Mouse (Mus musculus) midbrain, embryonic 16.5 days (tissue): ENCODE measurements around the gene Ctxn1. TPM values are rescaled to one million over a fixed set of nuclear protein-coding genes. Genes with fewer than 3 reads are reported as not detected.
A peak's percentile ranks its signal among the peaks of the same experiment; 100 is the strongest.
"Not testable (repeated sequence)": the region's sequence is repeated elsewhere in the genome, so short reads cannot be mapped to it uniquely, and the experiment has no call there.

Source experiments
- ATAC-seq: fragments of 200-750 bp; cut with Nextera tagmentation; 2 replicates; pipeline ENCODE4 v1.8.0; 2017; ENCODE audit warnings: moderate TSS enrichment
- H3K27ac ChIP-seq: fragments of 300-500 bp; sonication (generic); 2 replicates; pipeline ENCODE4 v1.5.1; 2014; ENCODE audit warnings: mild to moderate bottlenecking, low read length, mixed read lengths
- H3K27me3 ChIP-seq: fragments of 300-500 bp; sonication (generic); 2 replicates; pipeline ENCODE4 v1.6.1; 2014; ENCODE audit warnings: low read depth, low read length, mixed read lengths; ENCODE audit not compliant: control insufficient read depth, insufficient read depth
- H3K36me3 ChIP-seq: fragments of 300-500 bp; sonication (generic); 2 replicates; pipeline ENCODE4 v1.6.1; 2014; ENCODE audit warnings: mild to moderate bottlenecking, low read length, moderate library complexity, mixed read lengths; ENCODE audit not compliant: control insufficient read depth, insufficient read depth
- H3K4me1 ChIP-seq: fragments of 300-500 bp; sonication (generic); 2 replicates; pipeline ENCODE4 v1.6.1; 2014; ENCODE audit warnings: mild to moderate bottlenecking, low read length, mixed read lengths; ENCODE audit not compliant: control insufficient read depth, insufficient read depth
- H3K4me2 ChIP-seq: fragments of 300-500 bp; sonication (generic); 2 replicates; pipeline ENCODE4 v1.6.1; 2014; ENCODE audit warnings: mild to moderate bottlenecking, low read length, mixed read lengths
- H3K4me3 ChIP-seq: fragments of 300-500 bp; sonication (generic); 2 replicates; pipeline ENCODE4 v1.5.1; 2014; ENCODE audit warnings: low read depth, mild to moderate bottlenecking, low read length, moderate library complexity, mixed read lengths
- H3K9ac ChIP-seq: fragments of 300-500 bp; sonication (generic); 2 replicates; pipeline ENCODE4 v1.6.1; 2014; ENCODE audit warnings: low read depth, low read length, mixed read lengths
- H3K9me3 ChIP-seq: fragments of 300-500 bp; sonication (generic); replicated peaks from 2 replicates; pipeline ENCODE4 v1.6.1; 2014; ENCODE audit warnings: mild to moderate bottlenecking, low read length, mixed read lengths; ENCODE audit not compliant: control insufficient read depth, poor library complexity, severe bottlenecking
- WGBS: fragments of 180-500 bp; shearing (Covaris S2); extraction: QIAGEN DNeasy Blood & Tissue Kit; methylation state at CpG from one replicate; pipeline ENCODE4 v1.1.7; 2014; 5-methylcytosine and 5-hydroxymethylcytosine counted together
- polyA plus RNA-seq: library from polyadenylated mRNA; unstranded; fragments of >200 nt; fragmentation: Nextera tagmentation; extraction: Ambion mirVana; gene quantifications from 2 replicates; pipeline ENCODE4 v1.2.1, GENCODE M21; 2015

The Ctxn1 gene
- polyA plus RNA-seq, 1 experiment from 2014 or later, result 258 TPM

DNA sequence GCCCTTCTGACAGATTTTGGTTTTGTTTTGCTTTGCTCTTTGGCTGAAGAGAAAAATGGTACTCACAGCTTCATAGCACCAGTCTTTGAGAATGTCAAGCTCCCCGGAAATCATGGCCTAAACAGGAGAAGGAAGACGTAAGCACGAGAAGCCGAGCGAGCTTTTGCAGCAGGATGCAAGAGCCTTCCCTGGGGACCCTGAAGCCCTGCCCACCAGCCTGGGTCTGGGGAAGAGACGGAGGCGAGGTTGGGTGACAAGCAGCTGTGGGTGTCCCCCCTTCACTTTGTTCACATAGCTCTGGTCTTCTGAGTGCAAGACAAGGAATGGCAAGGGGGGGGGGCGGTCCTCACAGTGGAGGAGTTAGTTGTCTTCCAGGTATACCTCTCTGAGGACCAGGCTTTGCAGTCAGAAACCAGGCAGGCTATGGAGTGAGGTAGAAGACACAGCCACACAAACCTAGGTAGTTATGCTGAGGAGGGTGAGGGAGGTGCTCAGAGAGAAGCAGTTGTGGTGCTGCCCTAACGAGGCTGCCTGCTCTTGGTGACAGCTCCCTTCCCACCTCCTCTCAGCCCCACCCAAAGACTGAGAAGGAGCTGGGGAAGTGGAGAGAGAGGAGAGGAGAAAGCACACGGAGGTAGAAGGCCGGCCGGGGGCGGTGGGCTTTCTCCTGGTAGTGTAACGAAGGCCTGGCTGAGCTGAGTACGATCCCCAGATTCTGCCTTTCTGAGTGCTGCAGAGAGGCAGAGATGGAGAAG is 6.3 kb upstream of the Ctxn1 start:
- ATAC-seq, result peak; percentile 23; the same call in 1 of the 2 replicates
- WGBS, result 96% methylated on average over 15 of the region's 15 CpGs
- Histone ChIP-seq H3K4me3 (no peak overlapping the region), H3K27ac (no peak overlapping the region), H3K4me2 (no peak overlapping the region), H3K36me3 (peaks cover 25% of the 10 kb centered on the region), H3K9ac (no peak overlapping the region), H3K27me3 (no peaks in the 10 kb centered on the region), H3K4me1 (no peaks in the 10 kb centered on the region), H3K9me3 (no peaks in the 10 kb centered on the region)

DNA sequence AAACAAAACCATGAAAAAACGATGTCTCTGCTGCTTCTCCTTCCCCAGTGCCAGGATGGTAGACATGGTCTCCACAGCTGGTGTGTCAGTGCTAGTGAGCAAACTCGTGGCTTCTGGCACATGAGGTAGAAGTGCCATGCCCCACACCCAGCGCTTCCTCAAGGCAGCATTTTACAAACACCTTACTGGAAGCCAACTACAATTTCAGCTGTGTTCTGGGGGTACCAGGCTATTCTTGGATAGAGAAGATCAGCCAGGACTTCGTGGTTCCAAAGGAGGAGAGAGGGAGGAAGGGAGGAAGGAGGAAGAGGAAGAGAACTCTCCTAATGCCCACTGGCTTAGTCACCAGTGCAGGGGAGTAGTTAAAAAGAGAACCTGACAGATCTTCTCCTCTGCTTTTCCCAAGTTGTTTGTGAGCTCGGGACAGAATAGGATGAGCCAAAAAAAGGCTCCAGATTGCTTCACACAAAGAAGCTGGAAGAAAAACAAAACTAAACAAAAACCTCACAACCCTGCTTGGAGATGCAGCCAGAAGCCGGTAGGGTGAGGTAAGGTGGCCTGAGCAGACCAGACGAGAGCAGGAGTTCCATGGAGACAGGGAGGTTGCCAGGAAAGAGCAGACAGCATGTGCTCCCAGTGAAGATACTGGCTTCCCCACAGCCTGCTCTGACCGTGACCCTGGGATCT is 4.2 kb upstream of the Ctxn1 start:
- H3K9ac ChIP-seq, result no peak overlapping the region
- no peaks in the 10 kb centered on the region for H3K27me3 ChIP-seq
- H3K4me2 ChIP-seq, result no peak overlapping the region
- H3K4me1 ChIP-seq, result peaks cover 7% of the 10 kb centered on the region; the same call in 1 of the 2 replicates
- H3K9me3 ChIP-seq, result no peaks in the 10 kb centered on the region
- H3K27ac ChIP-seq, result no peak overlapping the region
- peaks cover 19% of the 10 kb centered on the region for H3K36me3 ChIP-seq
- ATAC-seq, result no peak
- H3K4me3 ChIP-seq, result no peak overlapping the region
- WGBS, result 91% methylated on average over 8 of the region's 8 CpGs

DNA sequence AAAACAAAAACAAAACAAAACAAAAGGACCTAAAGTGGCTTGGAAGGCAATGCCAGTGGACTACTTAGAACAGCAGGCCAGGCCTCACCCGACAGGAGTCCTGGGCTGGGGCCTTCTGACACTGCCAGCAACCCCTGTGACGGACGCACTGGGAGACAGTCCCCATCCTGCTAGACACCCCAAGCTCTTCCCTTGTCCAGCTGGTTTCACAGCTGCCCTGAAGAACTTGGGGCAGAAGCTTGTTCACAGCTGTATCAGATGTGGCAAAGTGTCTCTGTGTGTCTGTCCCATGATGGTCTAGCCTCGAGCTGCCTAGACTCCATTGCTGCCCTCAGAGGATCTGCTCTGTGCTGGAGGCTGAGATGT is 714 bp upstream of the Ctxn1 start:
- peaks cover 27% of the 10 kb centered on the region for H3K4me1 ChIP-seq
- no peak overlapping the region for H3K4me3 ChIP-seq
- H3K4me2 ChIP-seq, result peak overlapping the region; percentile 73; the same call in 1 of the 2 replicates
- ATAC-seq, result no peak
- WGBS, result 88% methylated on average over 4 of the region's 4 CpGs
- H3K27me3 ChIP-seq, result no peaks in the 10 kb centered on the region
- H3K36me3 ChIP-seq, result peaks cover 10% of the 10 kb centered on the region; the same call in 1 of the 2 replicates
- H3K9me3 ChIP-seq, result no peaks in the 10 kb centered on the region
- H3K27ac ChIP-seq, result peak overlapping the region; percentile 97
- H3K9ac ChIP-seq, result peak overlapping the region; percentile 96

DNA sequence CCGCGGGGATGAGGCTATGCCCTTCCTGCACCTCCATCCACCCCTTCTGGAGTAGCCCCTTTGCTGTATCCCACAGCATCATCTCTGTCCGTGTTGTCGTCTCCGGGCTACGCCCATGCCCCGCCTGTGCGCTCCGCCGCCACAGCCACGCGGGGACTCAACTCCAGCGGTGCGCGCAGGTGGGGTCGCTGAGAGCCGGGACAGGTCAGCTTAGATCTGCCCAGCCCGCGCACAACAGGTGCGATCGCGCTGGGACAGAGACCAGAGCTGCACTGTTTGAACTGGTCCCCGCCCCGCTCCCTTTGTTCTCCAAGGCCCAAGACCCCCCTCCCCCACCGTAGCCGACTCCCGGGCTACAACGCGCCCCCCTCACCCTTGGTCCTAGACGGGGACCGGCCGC is 396 bp downstream of the Ctxn1 start:
- H3K9ac ChIP-seq, result peak overlapping the region; percentile 96
- 0% methylated on average over 32 of the region's 32 CpGs for WGBS
- peak; percentile 77 for ATAC-seq
- H3K36me3 ChIP-seq, result peaks cover 10% of the 10 kb centered on the region; the same call in 1 of the 2 replicates
- peak overlapping the region; percentile 73 for H3K4me2 ChIP-seq
- peaks cover 34% of the 10 kb centered on the region for H3K4me1 ChIP-seq
- H3K27ac ChIP-seq, result peak overlapping the region; percentile 97
- H3K9me3 ChIP-seq, result no peaks in the 10 kb centered on the region
- H3K27me3 ChIP-seq, result no peaks in the 10 kb centered on the region
- H3K4me3 ChIP-seq, result peak overlapping the region; percentile 87

DNA sequence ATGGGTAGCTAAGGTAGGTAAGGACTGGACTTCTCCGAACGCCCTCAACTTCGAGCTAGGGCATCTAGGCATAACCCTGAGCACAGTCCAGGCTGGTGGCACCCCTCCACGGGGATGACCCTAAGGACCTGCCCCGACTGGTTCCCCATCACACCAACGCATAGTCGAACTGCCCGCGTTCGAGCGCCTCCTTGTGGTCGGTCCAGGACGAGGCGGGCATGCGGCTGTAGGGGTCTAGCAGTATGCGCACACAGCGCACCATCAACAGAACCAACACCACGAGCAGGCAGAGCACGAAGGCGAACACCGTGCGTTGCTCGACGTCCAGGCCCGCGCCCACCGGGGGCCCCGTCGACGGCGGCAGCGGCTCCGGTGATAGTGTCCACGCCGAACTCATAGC is 841 bp downstream of the Ctxn1 start:
- Histone ChIP-seq H3K9ac (peak overlapping the region; percentile 96), H3K9me3 (no peaks in the 10 kb centered on the region), H3K4me1 (peaks cover 36% of the 10 kb centered on the region), H3K27me3 (no peaks in the 10 kb centered on the region), H3K4me3 (peak overlapping the region; percentile 87), H3K4me2 (peak overlapping the region; percentile 73), H3K27ac (peak overlapping the region; percentile 97), H3K36me3 (peaks cover 10% of the 10 kb centered on the region; the same call in 1 of the 2 replicates)
- 3% methylated on average over 32 of the region's 35 CpGs for WGBS
- peak; percentile 66 for ATAC-seq

DNA sequence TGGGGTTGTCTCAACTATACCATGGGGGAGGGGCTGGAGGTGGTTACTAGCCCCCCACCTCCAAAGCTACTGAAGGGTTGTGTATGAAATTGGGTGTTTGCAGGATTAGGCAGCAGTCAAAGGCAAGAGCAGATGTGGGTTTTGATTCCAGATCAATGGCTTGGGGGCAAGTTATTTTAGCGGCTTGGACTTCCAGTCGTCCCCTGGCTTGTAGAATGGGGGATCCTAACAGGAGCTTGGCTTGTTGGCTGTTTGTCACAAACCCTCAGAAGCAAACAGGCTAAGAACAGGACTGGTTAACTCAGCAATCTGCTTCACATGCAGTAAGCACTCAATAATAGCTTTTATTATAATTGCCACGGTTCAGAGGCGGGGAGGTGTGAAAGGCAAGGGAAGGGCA is 1.7 kb downstream of the Ctxn1 start:
- H3K4me2 ChIP-seq, result peak overlapping the region; percentile 73
- ATAC-seq, result no peak
- no peaks in the 10 kb centered on the region for H3K27me3 ChIP-seq
- H3K9ac ChIP-seq, result peak overlapping the region; percentile 96
- peaks cover 39% of the 10 kb centered on the region for H3K4me1 ChIP-seq
- peak overlapping the region; percentile 87 for H3K4me3 ChIP-seq
- WGBS, result 58% methylated on average over 4 of the region's 4 CpGs
- no peaks in the 10 kb centered on the region for H3K9me3 ChIP-seq
- H3K27ac ChIP-seq, result peak overlapping the region; percentile 97
- H3K36me3 ChIP-seq, result peaks cover 10% of the 10 kb centered on the region; the same call in 1 of the 2 replicates

DNA sequence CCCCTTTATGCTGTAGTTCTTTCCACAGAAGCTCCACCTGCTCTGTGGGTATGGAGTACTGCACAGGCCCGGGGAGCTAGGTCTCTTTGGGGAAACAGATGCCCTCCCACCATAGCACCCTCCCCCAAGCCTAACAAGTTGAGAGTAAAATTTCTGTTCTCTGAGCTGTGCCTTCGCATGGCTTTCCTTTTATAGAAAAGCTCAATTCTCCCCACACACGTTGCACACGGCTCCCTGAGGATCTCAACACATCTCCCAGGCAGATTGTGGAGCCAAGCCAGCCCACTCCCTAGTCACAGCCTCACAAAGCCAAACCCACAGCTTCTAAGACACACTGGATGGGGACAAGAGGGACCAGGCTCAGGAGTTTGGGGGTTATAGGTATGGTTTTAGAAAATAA is 2.2 kb downstream of the Ctxn1 start:
- 54% methylated on average over 4 of the region's 4 CpGs for WGBS
- H3K27me3 ChIP-seq, result no peaks in the 10 kb centered on the region
- H3K9me3 ChIP-seq, result no peaks in the 10 kb centered on the region
- H3K36me3 ChIP-seq, result peaks cover 10% of the 10 kb centered on the region; the same call in 1 of the 2 replicates
- H3K27ac ChIP-seq, result peak overlapping the region; percentile 97
- ATAC-seq, result no peak
- peaks cover 40% of the 10 kb centered on the region for H3K4me1 ChIP-seq
- peak overlapping the region; percentile 73 for H3K4me2 ChIP-seq
- H3K4me3 ChIP-seq, result peak overlapping the region; percentile 87
- peak overlapping the region; percentile 96 for H3K9ac ChIP-seq

DNA sequence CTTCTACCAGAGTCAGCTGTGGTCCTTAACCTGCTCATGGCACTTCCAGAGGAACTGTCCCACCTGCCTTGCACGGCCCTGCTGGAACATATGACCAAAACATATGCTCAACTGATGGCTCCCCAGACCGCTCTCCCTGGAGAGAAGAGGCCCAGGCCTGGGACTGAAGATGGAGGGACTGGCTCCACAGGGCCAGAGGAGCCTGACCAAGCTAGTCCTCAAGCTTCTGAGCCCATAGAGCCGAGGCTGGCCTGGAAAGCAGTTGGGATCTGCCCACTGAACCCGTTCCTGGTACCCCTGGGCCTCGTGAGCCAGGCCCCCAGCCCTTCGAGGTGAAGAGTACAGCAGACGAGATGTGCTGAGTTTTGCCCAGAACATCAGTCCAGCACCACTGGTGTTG is 3.6 kb downstream of the Ctxn1 start:
- H3K27ac ChIP-seq, H3K9ac ChIP-seq, H3K9me3 ChIP-seq, H3K4me3 ChIP-seq, H3K27me3 ChIP-seq, H3K4me2 ChIP-seq, ATAC-seq: not testable (repeated sequence)
- H3K4me1 ChIP-seq, result peaks cover 40% of the 10 kb centered on the region
- 89% methylated on average over 7 of the region's 7 CpGs for WGBS
- H3K36me3 ChIP-seq, result peaks cover 10% of the 10 kb centered on the region; the same call in 1 of the 2 replicates

DNA sequence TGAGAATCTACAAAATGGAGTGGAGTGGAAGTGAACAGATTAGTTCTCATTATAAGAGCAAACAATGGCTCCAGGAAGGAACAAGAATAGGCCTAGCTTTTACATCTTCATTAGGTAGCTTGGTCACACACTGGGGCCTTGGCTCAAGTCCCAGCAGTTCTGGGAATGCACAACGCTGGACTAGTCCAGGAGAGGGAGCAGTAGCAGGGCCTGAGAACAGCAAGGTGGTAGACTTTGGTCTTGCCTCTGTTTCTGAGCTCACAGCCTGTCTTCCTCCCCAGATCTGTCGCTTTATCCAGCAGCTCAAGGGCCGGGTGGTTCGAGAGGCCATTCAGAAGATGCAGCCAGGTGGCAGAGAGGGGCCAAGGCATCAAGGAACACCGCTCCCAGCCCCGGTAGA is 5.1 kb downstream of the Ctxn1 start:
- H3K27ac ChIP-seq, result peak overlapping the region; percentile 88
- H3K9ac ChIP-seq, result peak overlapping the region; percentile 15; the same call in 1 of the 2 replicates
- no peak for ATAC-seq
- H3K27me3 ChIP-seq, result no peaks in the 10 kb centered on the region
- 50% methylated on average over 6 of the region's 6 CpGs for WGBS
- H3K4me2 ChIP-seq, result peak overlapping the region; percentile 75
- peaks cover 32% of the 10 kb centered on the region for H3K4me1 ChIP-seq
- H3K4me3 ChIP-seq, result peak overlapping the region; percentile 84
- H3K9me3 ChIP-seq, result no peaks in the 10 kb centered on the region
- peaks cover 8% of the 10 kb centered on the region; the same call in 1 of the 2 replicates for H3K36me3 ChIP-seq
